Mouse (Mus musculus): ENCODE results near the gene Xpnpep1. TPM values are rescaled to one million over a fixed set of nuclear protein-coding genes. Genes with fewer than 3 reads are reported as not detected.
A peak's percentile ranks its signal among the peaks of the same experiment; 100 is the strongest.

Xpnpep1 gene
- 85.5 and 91.8 TPM in 2 replicates for polyA plus RNA-seq (2015; fragmentation: Nextera tagmentation; extraction: Ambion mirVana)

DNA sequence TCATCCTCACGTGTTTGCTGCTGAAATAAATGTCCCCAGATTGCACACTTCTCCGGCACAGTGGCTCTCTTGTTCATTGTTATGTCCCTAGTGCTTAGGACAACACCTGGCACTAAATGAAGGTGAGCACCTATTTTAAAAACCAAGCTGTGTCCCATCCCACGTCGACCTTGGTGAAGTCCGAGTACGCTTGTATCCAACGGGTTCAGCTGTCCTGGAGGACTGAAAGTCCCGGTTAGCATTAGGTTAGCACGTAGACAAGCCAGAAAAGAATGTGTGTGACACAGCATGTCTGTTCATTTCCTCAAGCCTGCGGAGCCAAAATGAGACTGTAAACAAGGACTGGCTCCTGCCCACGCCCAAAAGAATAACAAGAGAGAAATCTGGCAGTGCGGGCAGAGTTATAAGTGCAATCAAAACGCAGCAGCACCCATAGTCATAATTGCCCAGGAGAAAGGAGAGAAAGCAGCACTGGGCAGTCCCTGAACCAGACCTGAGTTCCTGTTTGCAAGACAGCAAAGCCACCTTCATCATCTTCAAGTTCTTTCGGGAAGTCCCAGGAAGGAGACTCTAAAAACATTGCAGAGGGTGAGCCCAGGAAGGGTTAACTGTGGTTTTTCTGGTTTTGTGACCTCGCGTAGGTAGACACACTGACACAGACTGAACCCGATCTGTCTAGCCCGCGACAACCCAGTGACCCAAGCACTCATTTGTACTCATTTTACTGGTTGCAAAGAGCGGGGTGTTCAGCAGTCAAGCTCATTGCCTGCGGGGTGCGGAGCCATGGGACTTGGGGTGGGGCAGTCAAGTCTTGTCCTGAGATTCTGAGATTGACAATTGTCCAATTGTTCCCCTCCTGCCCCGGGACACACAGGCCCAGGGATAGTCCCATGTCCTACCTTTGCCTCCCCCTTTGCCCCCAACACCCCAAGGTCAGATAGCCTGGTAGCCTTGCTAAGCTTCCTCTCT, at the start of gene Xpnpep1:
Gene Xpnpep1, minus strand, starts transcription at position 51 of the 969 bp plus-strand sequence.
- H3K4me2 ChIP-seq (ENCODE audit: low read depth, low read length): peak within 1 kb of the TSS; percentile 87
- no peaks in the 10 kb centered on the region for H3K9me3 ChIP-seq (replicated peaks; ENCODE audit: control insufficient read depth, low read length)
- H3K27me3 ChIP-seq (ENCODE audit: control insufficient read depth, insufficient read depth, low read depth, low read length): no peaks in the 10 kb centered on the region
- H3K4me3 ChIP-seq (ENCODE audit: low read depth, low read length): peak within 1 kb of the TSS; percentile 99
- peaks cover 31% of the 10 kb centered on the region for H3K4me1 ChIP-seq (ENCODE audit: control insufficient read depth, low read depth, low read length)
- WGBS (ENCODE audit: insufficient replicate concordance): 72% methylated on average over 23 of the region's 23 CpGs
- no peak for ATAC-seq (ENCODE audit: low read depth)
- no peak within 1 kb of the TSS for H3K9ac ChIP-seq (ENCODE audit: low read depth, low read length)
- no peaks in the 10 kb centered on the region for H3K36me3 ChIP-seq (ENCODE audit: control insufficient read depth, insufficient read depth)
- H3K27ac ChIP-seq (ENCODE audit: low read length): peak within 1 kb of the TSS; percentile 83

DNA sequence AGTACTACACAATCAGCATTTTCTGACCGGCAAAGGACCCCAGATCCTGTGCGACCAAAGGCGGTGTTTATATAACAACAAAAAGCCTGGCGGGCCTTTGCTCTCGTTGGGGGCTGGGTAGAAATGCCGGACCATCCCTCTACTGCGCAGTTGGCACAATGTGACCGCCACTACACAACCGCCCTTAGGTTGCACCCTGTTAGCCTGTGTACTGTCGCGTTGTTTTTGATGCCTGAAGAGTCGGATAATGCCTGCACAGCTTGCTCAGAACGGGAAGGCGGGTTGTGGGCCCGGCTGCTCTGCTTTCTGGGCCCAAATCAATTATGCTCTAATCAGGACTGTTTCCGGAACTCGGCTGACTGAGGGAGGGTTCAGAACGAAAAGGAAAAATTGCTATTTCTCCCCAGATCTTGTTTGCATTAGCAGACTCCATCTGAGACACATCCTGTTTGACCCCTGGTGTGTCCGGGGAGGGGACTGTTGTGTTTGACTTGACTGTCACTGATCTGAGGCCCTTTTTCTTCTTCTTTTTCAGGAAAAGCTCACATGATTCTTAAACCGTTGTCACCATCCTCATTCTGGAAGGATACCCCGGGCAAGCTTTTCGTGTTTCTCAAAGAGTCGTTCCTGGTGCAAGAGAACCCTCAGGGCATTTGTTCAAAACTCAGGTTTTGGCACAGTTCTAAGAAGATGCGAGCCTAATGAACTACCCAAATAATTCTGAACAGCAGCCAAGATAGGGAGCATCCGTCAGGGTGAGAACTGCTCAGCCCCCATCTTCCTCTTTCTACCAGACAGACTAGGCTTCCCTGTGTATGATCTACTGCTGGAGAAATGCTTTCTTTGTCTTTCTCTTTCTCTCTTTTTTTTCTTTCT, 47.5 kb upstream of the Xpnpep1 start:
- 36% methylated on average over 25 of the region's 25 CpGs for WGBS (ENCODE audit: insufficient replicate concordance)
- H3K27ac ChIP-seq (ENCODE audit: low read length): peak overlapping the region; percentile 57
- peak overlapping the region; percentile 31; the same call in 1 of the 2 replicates for H3K4me2 ChIP-seq (ENCODE audit: low read depth, low read length)
- no peak overlapping the region for H3K4me3 ChIP-seq (ENCODE audit: low read depth, low read length)
- ATAC-seq (ENCODE audit: low read depth): peak; percentile 60
- no peaks in the 10 kb centered on the region for H3K9me3 ChIP-seq (replicated peaks; ENCODE audit: control insufficient read depth, low read length)
- H3K27me3 ChIP-seq (ENCODE audit: control insufficient read depth, insufficient read depth, low read depth, low read length): no peaks in the 10 kb centered on the region
- no peaks in the 10 kb centered on the region for H3K36me3 ChIP-seq (ENCODE audit: control insufficient read depth, insufficient read depth)
- H3K9ac ChIP-seq (ENCODE audit: low read depth, low read length): no peak overlapping the region
- H3K4me1 ChIP-seq (ENCODE audit: control insufficient read depth, low read depth, low read length): peaks cover 9% of the 10 kb centered on the region

DNA sequence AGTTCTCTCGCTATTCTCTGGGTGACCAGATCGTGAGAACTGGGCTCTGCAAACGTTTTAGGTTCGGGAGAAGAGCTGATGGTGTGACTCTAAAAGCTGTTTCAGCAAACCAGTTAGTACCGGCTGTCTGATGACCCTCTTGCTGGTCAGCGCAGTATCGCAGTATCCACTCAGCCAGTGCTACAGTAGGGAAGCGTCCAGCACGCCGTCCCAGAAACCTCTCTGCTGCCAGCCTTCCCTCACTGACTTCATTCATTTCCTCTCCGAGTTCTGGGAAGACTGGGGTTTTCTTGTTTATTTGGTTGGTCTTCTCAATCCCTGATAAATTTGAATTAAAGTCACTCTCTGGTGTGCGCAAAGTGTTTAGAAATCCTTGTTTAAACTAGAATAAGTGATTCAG, 46.8 kb upstream of the Xpnpep1 start:
- 58% methylated on average over 12 of the region's 12 CpGs for WGBS (ENCODE audit: insufficient replicate concordance)
- ATAC-seq (ENCODE audit: low read depth): peak; percentile 33; the same call in 1 of the 2 replicates

DNA sequence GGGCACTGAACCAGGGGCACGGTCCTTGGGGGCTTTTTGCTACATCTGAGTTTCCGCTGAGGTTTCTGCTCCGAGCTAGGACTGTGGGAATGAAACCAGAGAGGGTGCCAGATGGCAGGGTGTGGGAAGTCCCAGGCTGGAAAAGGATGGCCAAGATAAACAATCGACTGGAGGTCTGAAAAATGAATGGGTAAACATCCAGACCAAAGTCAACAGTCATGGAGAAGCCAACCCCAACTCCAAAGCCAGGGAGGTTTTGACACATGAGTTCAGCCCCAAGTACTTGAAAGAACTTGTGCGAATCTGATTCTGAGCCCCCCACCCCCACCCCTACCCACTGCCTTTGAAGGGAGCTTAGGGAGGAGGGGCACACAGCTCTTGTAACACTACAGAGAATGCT, 44.7 kb upstream of the Xpnpep1 start:
- Histone ChIP-seq H3K9ac (ENCODE audit: low read depth, low read length) (no peak overlapping the region), H3K27me3 (ENCODE audit: control insufficient read depth, insufficient read depth, low read depth, low read length) (no peaks in the 10 kb centered on the region), H3K27ac (ENCODE audit: low read length) (peak overlapping the region; percentile 14), H3K4me1 (ENCODE audit: control insufficient read depth, low read depth, low read length) (peaks cover 16% of the 10 kb centered on the region), H3K4me3 (ENCODE audit: low read depth, low read length) (no peak overlapping the region), H3K9me3 (replicated peaks; ENCODE audit: control insufficient read depth, low read length) (no peaks in the 10 kb centered on the region), H3K36me3 (ENCODE audit: control insufficient read depth, insufficient read depth) (no peaks in the 10 kb centered on the region), H3K4me2 (ENCODE audit: low read depth, low read length) (no peak overlapping the region)
- ATAC-seq (ENCODE audit: low read depth): peak; percentile 60
- 47% methylated on average over 5 of the region's 5 CpGs for WGBS (ENCODE audit: insufficient replicate concordance)

More for the DNA sequence above, 46.8 kb upstream of the Xpnpep1 start:
- Histone ChIP-seq H3K27me3 (ENCODE audit: control insufficient read depth, insufficient read depth, low read depth, low read length) (no peaks in the 10 kb centered on the region), H3K36me3 (ENCODE audit: control insufficient read depth, insufficient read depth) (no peaks in the 10 kb centered on the region), H3K4me2 (ENCODE audit: low read depth, low read length) (0 out of 2 replicates have a peak overlapping the region, but pooled peaks have one; percentile 31), H3K9me3 (replicated peaks; ENCODE audit: control insufficient read depth, low read length) (no peaks in the 10 kb centered on the region), H3K27ac (ENCODE audit: low read length) (peak overlapping the region; percentile 57; the same call in 1 of the 2 replicates), H3K4me3 (ENCODE audit: low read depth, low read length) (no peak overlapping the region), H3K4me1 (ENCODE audit: control insufficient read depth, low read depth, low read length) (peaks cover 8% of the 10 kb centered on the region), H3K9ac (ENCODE audit: low read depth, low read length) (no peak overlapping the region)

DNA sequence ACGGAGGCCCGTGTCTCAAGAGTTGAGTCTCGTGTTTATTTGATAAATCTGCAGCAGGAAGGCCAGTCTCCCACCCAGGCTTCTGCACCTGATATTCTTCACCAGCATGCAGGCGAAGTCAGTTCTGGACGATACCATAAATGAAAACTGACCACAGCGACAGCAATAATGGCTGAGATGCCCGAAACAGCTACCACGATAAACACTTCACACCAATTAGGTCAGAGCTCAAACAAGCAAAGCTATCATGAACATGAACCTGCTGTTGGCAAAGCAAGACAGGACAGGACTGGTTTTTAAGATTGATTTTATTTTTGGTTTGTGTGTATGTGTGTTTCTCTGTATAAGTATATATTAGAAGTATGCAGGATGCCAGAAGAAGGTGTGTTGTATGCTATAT, 42.8 kb upstream of the Xpnpep1 start:
- Histone ChIP-seq H3K4me1 (ENCODE audit: control insufficient read depth, low read depth, low read length) (peaks cover 13% of the 10 kb centered on the region), H3K9me3 (replicated peaks; ENCODE audit: control insufficient read depth, low read length) (no peaks in the 10 kb centered on the region), H3K27me3 (ENCODE audit: control insufficient read depth, insufficient read depth, low read depth, low read length) (no peaks in the 10 kb centered on the region), H3K27ac (ENCODE audit: low read length) (no peak overlapping the region), H3K9ac (ENCODE audit: low read depth, low read length) (no peak overlapping the region), H3K36me3 (ENCODE audit: control insufficient read depth, insufficient read depth) (no peaks in the 10 kb centered on the region), H3K4me2 (ENCODE audit: low read depth, low read length) (no peak overlapping the region), H3K4me3 (ENCODE audit: low read depth, low read length) (no peak overlapping the region)
- 63% methylated on average over 8 of the region's 8 CpGs for WGBS (ENCODE audit: insufficient replicate concordance)
- ATAC-seq (ENCODE audit: low read depth): no peak

DNA sequence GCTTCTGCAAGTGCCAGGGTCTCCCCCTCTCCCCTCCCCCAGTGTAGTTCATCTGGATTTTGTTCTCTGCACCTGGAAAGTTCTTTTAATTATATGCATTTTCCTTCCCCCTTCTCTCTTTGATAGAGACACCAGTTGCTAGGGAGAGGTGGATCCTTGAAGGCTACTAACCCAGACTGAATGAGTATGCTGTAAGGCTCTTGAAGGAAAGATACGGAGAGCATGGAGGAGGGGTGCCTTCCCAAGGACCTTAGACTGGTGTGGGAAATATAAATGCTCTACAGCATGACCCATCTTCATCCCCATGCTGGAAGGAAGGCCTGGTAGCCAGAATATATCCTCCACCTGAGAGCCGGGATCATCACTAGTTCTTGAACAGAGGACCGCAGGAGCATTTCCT, 41.3 kb upstream of the Xpnpep1 start:
- H3K4me1 ChIP-seq (ENCODE audit: control insufficient read depth, low read depth, low read length): peaks cover 10% of the 10 kb centered on the region
- H3K27me3 ChIP-seq (ENCODE audit: control insufficient read depth, insufficient read depth, low read depth, low read length): no peaks in the 10 kb centered on the region
- no peaks in the 10 kb centered on the region for H3K9me3 ChIP-seq (replicated peaks; ENCODE audit: control insufficient read depth, low read length)
- H3K4me2 ChIP-seq (ENCODE audit: low read depth, low read length): no peak overlapping the region
- WGBS (ENCODE audit: insufficient replicate concordance): 68% methylated on average over 3 of the region's 3 CpGs
- H3K36me3 ChIP-seq (ENCODE audit: control insufficient read depth, insufficient read depth): no peaks in the 10 kb centered on the region
- H3K27ac ChIP-seq (ENCODE audit: low read length): no peak overlapping the region
- no peak overlapping the region for H3K4me3 ChIP-seq (ENCODE audit: low read depth, low read length)
- H3K9ac ChIP-seq (ENCODE audit: low read depth, low read length): no peak overlapping the region
- ATAC-seq (ENCODE audit: low read depth): no peak

DNA sequence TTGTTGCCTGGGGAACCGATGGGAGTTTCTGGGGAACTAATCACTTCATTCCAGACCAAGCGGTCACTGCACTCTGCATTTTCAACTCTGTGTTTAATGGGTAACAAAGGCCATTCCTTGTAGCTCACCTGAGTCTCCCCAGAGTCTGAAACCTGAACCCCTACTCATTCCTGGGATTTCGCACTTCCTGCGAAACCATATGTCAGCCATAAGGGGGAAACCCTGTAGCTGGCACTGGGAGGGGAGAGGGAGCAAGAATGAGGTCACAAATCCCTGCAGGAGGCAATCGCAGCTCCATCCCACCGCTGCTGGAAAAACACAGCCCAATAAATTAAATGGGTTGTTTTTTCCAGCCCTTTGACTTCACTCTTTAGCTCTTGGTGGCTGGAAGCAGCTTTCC, 40.9 kb upstream of the Xpnpep1 start:
- no peak overlapping the region for H3K9ac ChIP-seq (ENCODE audit: low read depth, low read length)

DNA sequence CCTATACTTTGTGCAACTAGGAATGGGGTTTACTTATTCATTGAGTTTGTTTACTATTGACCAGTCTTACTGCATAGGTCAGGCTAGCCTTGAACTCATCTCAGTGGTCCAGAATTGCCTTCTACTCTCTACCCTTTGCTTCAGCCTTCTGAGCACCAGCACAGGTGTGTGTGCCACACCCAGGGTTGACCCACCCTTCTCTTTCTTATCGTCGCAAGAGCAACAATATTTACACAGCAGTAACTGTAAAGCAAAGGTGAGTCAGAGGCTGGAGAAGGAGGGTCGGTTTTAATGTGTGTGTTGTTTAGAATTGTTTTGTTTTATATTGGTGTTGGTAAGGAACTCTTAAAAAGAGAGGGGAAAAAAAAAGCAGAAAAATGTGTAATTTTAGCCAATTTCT, 40.5 kb upstream of the Xpnpep1 start:
- H3K4me3 ChIP-seq (ENCODE audit: low read depth, low read length): no peak overlapping the region
- 45% methylated on average over 3 of the region's 3 CpGs for WGBS (ENCODE audit: insufficient replicate concordance)
- H3K4me1 ChIP-seq (ENCODE audit: control insufficient read depth, low read depth, low read length): peaks cover 10% of the 10 kb centered on the region
- H3K27ac ChIP-seq (ENCODE audit: low read length): no peak overlapping the region
- no peaks in the 10 kb centered on the region for H3K27me3 ChIP-seq (ENCODE audit: control insufficient read depth, insufficient read depth, low read depth, low read length)
- no peak for ATAC-seq (ENCODE audit: low read depth)
- no peak overlapping the region for H3K9ac ChIP-seq (ENCODE audit: low read depth, low read length)
- no peaks in the 10 kb centered on the region for H3K9me3 ChIP-seq (replicated peaks; ENCODE audit: control insufficient read depth, low read length)
- H3K4me2 ChIP-seq (ENCODE audit: low read depth, low read length): no peak overlapping the region
- H3K36me3 ChIP-seq (ENCODE audit: control insufficient read depth, insufficient read depth): no peaks in the 10 kb centered on the region

More for the DNA sequence above, 40.9 kb upstream of the Xpnpep1 start:
- Histone ChIP-seq H3K4me3 (ENCODE audit: low read depth, low read length) (no peak overlapping the region), H3K36me3 (ENCODE audit: control insufficient read depth, insufficient read depth) (no peaks in the 10 kb centered on the region), H3K9me3 (replicated peaks; ENCODE audit: control insufficient read depth, low read length) (no peaks in the 10 kb centered on the region), H3K4me1 (ENCODE audit: control insufficient read depth, low read depth, low read length) (peaks cover 10% of the 10 kb centered on the region), H3K27ac (ENCODE audit: low read length) (no peak overlapping the region), H3K27me3 (ENCODE audit: control insufficient read depth, insufficient read depth, low read depth, low read length) (no peaks in the 10 kb centered on the region), H3K4me2 (ENCODE audit: low read depth, low read length) (no peak overlapping the region)
- no peak for ATAC-seq (ENCODE audit: low read depth)
- WGBS (ENCODE audit: insufficient replicate concordance): 36% methylated on average over 6 of the region's 6 CpGs
